Mouse (Mus musculus) neutrophil, adult 5-6 weeks (primary cell): Measurements from ENCODE around the gene Gm34302. TPM values are rescaled to one million over a fixed set of nuclear protein-coding genes. Genes with fewer than 3 reads are reported as not detected.

Experiments used
- ATAC-seq: fragments of 151-379, 151-347 bp; 2 replicates; pipeline ENCODE4 v1.8.0; 2017; ENCODE audit warnings: mild to moderate bottlenecking, moderate TSS enrichment; ENCODE audit not compliant: insufficient number of reproducible peaks, poor library complexity, low FRiP score, severe bottlenecking; ENCODE audit errors: extremely low read depth
- total RNA-seq: library from RNA; stranded (forward); fragments of 200-1000 nt; gene quantifications from 2 replicates; pipeline ENCODE4 v1.2.3, GENCODE M21; 2017

The Gm34302 gene
- total RNA-seq: not detected in 2 replicates

- ATAC-seq: no peak
Measured at GRCm38 (mm10) chr3:63483726-63484125, at the start of gene Gm34302. Gene Gm34302, minus strand, starts transcription at chr3:63483879.

GRCm38 (mm10) chr3:63531847-63532246 lies 48.2 kb upstream of the Gm34302 start:
- no peak for ATAC-seq

DNA sequence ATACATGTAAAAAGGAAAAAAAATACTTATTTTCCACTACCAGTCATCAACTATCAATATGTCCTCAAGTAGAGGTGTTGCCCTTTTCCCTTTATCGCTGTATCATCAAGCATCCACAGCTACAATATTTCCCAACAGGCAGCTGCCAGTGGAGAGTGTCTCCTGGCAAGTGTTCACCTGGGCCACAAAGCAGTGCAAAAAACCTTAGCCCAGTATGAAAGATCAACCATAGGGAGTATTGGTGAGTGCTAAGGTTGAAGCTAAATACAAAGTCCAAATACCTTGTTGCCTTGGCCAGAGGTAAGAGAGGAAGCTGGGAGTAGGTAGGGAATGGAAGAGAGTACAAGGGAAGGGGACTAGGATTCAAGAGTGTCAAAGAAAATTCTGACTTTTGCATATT lies 34.0 kb upstream of the Gm34302 start:
- no peak for ATAC-seq

GRCm38 (mm10) chr3:63516279-63516678 lies 32.6 kb upstream of the Gm34302 start:
- ATAC-seq: 0 out of 2 replicates have a peak, but pooled peaks have one; percentile 23

GRCm38 (mm10) chr3:63511316-63511715 lies 27.6 kb upstream of the Gm34302 start:
- no peak for ATAC-seq

- no peak for ATAC-seq
Measured at GRCm38 (mm10) chr3:63509484-63509883, 25.8 kb upstream of the Gm34302 start.

GRCm38 (mm10) chr3:63508924-63509323 lies 25.2 kb upstream of the Gm34302 start:
- no peak for ATAC-seq

- ATAC-seq: no peak
Measured at GRCm38 (mm10) chr3:63504433-63504832, 20.8 kb upstream of the Gm34302 start.

- no peak for ATAC-seq
Measured at GRCm38 (mm10) chr3:63494625-63495382, 11.1 kb upstream of the Gm34302 start.

GRCm38 (mm10) chr3:63493563-63493962 lies 9.9 kb upstream of the Gm34302 start:
- no peak for ATAC-seq

- no peak for ATAC-seq
Measured at GRCm38 (mm10) chr3:63440426-63441125, 43.1 kb downstream of the Gm34302 start.

DNA sequence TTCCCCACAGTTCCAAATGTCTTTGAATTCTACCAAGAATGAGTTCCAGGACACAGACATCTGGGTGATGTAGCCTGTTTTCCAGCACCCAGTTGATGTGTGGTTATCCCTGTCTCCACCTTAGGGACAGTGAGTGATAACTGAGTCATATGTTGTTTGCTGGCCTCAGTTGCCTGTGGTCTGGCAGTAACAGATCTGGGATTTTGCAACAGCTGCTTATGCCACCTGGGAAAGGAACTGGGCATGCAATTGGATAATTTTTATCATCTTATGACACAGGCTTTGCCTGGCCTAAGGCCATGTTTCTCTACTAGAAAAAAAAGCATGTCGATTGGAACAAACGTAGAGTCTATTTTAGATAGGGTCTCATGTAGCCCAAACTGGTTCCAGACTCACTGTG lies 43.9 kb downstream of the Gm34302 start:
- no peak for ATAC-seq

GRCm38 (mm10) chr3:63438898-63439297 lies 44.8 kb downstream of the Gm34302 start:
- no peak for ATAC-seq

Other genes starting within 250 kb of the Gm34302 start
- under 0.01 TPM in 1 of 2 replicates, not detected in the other for gene Mme, start 242.3 kb downstream of the Gm34302 start, total RNA-seq